Mouse (Mus musculus): ENCODE results near the gene Msi2. TPM values are rescaled to one million over a fixed set of nuclear protein-coding genes. Genes with fewer than 3 reads are reported as not detected.
A peak's percentile ranks its signal among the peaks of the same experiment; 100 is the strongest.

Gene Msi2
- polyA plus RNA-seq (2014; fragmentation: Nextera tagmentation; extraction: Ambion mirVana) = 33.1 and 61.8 TPM in 2 replicates

- Histone ChIP-seq H3K27me3 (ENCODE audit: control insufficient read depth, insufficient read depth, low read length) (no peaks in the 10 kb centered on the region), H3K9me3 (ENCODE audit: control insufficient read depth, low read length) (no peaks in the 10 kb centered on the region), H3K27ac (replicated peaks; ENCODE audit: low read depth, low read length) (peak within 1 kb of the TSS; percentile 93), H3K4me1 (ENCODE audit: control insufficient read depth, insufficient read depth, low read length) (peaks cover 50% of the 10 kb centered on the region), H3K9ac (replicated peaks; ENCODE audit: low read length) (peak within 1 kb of the TSS; percentile 97), H3K4me2 (ENCODE audit: low read length) (peak within 1 kb of the TSS; percentile 94), H3K36me3 (ENCODE audit: control insufficient read depth, insufficient read depth, low read length) (no peaks in the 10 kb centered on the region), H3K4me3 (replicated peaks; ENCODE audit: low read depth, low read length) (peak within 1 kb of the TSS; percentile 96)
- ATAC-seq (ENCODE audit: low FRiP score, low TSS enrichment) = peak; percentile 87
- WGBS = 2% methylated on average over 33 of the region's 84 CpGs
- peak; percentile 98 for DNase-seq
These were observed at the start of gene Msi2 for GRCm38 (mm10) chr11:88718050-88718765. TSS of gene Msi2 (minus strand) at chr11:88718513.

- ATAC-seq (ENCODE audit: low FRiP score, low TSS enrichment) (no peak), DNase-seq (no peak)
- Histone ChIP-seq H3K36me3 (ENCODE audit: control insufficient read depth, insufficient read depth, low read length) (no peaks in the 10 kb centered on the region), H3K27ac (replicated peaks; ENCODE audit: low read depth, low read length) (no peak overlapping the region), H3K4me2 (ENCODE audit: low read length) (no peak overlapping the region), H3K4me1 (ENCODE audit: control insufficient read depth, insufficient read depth, low read length) (0 out of 2 replicates have a peak, but pooled peaks cover 9% of the 10 kb centered on the region), H3K27me3 (ENCODE audit: control insufficient read depth, insufficient read depth, low read length) (no peaks in the 10 kb centered on the region), H3K4me3 (replicated peaks; ENCODE audit: low read depth, low read length) (no peak overlapping the region), H3K9ac (replicated peaks; ENCODE audit: low read length) (no peak overlapping the region), H3K9me3 (ENCODE audit: control insufficient read depth, low read length) (no peaks in the 10 kb centered on the region)
- WGBS = 53% methylated on average over 7 of the region's 7 CpGs
These were observed 47.3 kb upstream of the Msi2 start for GRCm38 (mm10) chr11:88765635-88766034.

- WGBS = 96% methylated on average over 13 of the region's 13 CpGs
- Histone ChIP-seq H3K27ac (replicated peaks; ENCODE audit: low read depth, low read length) (no peak overlapping the region), H3K4me3 (replicated peaks; ENCODE audit: low read depth, low read length) (no peak overlapping the region), H3K4me2 (ENCODE audit: low read length) (no peak overlapping the region), H3K9ac (replicated peaks; ENCODE audit: low read length) (no peak overlapping the region), H3K36me3 (ENCODE audit: control insufficient read depth, insufficient read depth, low read length) (no peaks in the 10 kb centered on the region), H3K9me3 (ENCODE audit: control insufficient read depth, low read length) (no peaks in the 10 kb centered on the region), H3K4me1 (ENCODE audit: control insufficient read depth, insufficient read depth, low read length) (0 out of 2 replicates have a peak, but pooled peaks cover 9% of the 10 kb centered on the region), H3K27me3 (ENCODE audit: control insufficient read depth, insufficient read depth, low read length) (no peaks in the 10 kb centered on the region)
- ATAC-seq (ENCODE audit: low FRiP score, low TSS enrichment) (no peak), DNase-seq (no peak)
These were observed 45.1 kb upstream of the Msi2 start for GRCm38 (mm10) chr11:88763371-88763770.

- H3K9ac ChIP-seq (replicated peaks; ENCODE audit: low read length) = no peak overlapping the region
- H3K4me2 ChIP-seq (ENCODE audit: low read length) = no peak overlapping the region
- 85% methylated on average over 8 of the region's 8 CpGs for WGBS
- no peak overlapping the region for H3K27ac ChIP-seq (replicated peaks; ENCODE audit: low read depth, low read length)
- H3K36me3 ChIP-seq (ENCODE audit: control insufficient read depth, insufficient read depth, low read length) = no peaks in the 10 kb centered on the region
- peak; percentile 52 for DNase-seq
- no peaks in the 10 kb centered on the region for H3K9me3 ChIP-seq (ENCODE audit: control insufficient read depth, low read length)
- no peaks in the 10 kb centered on the region for H3K27me3 ChIP-seq (ENCODE audit: control insufficient read depth, insufficient read depth, low read length)
- no peak overlapping the region for H3K4me3 ChIP-seq (replicated peaks; ENCODE audit: low read depth, low read length)
- ATAC-seq (ENCODE audit: low FRiP score, low TSS enrichment) = no peak
- H3K4me1 ChIP-seq (ENCODE audit: control insufficient read depth, insufficient read depth, low read length) = 0 out of 2 replicates have a peak, but pooled peaks cover 3% of the 10 kb centered on the region
These were observed 41.2 kb upstream of the Msi2 start for GRCm38 (mm10) chr11:88759501-88759900.

GRCm38 (mm10) chr11:88758402-88758801 lies 40.1 kb upstream of the Msi2 start:
- Histone ChIP-seq H3K27me3 (ENCODE audit: control insufficient read depth, insufficient read depth, low read length) (no peaks in the 10 kb centered on the region), H3K4me3 (replicated peaks; ENCODE audit: low read depth, low read length) (no peak overlapping the region), H3K27ac (replicated peaks; ENCODE audit: low read depth, low read length) (no peak overlapping the region), H3K9ac (replicated peaks; ENCODE audit: low read length) (no peak overlapping the region), H3K4me1 (ENCODE audit: control insufficient read depth, insufficient read depth, low read length) (no peaks in the 10 kb centered on the region), H3K36me3 (ENCODE audit: control insufficient read depth, insufficient read depth, low read length) (no peaks in the 10 kb centered on the region), H3K4me2 (ENCODE audit: low read length) (no peak overlapping the region), H3K9me3 (ENCODE audit: control insufficient read depth, low read length) (no peaks in the 10 kb centered on the region)
- WGBS = 47% methylated on average over 6 of the region's 6 CpGs
- DNase-seq (no peak), ATAC-seq (ENCODE audit: low FRiP score, low TSS enrichment) (no peak)

- Histone ChIP-seq H3K4me1 (ENCODE audit: control insufficient read depth, insufficient read depth, low read length) (no peaks in the 10 kb centered on the region), H3K27ac (replicated peaks; ENCODE audit: low read depth, low read length) (no peak overlapping the region), H3K9me3 (ENCODE audit: control insufficient read depth, low read length) (no peaks in the 10 kb centered on the region), H3K4me3 (replicated peaks; ENCODE audit: low read depth, low read length) (no peak overlapping the region), H3K27me3 (ENCODE audit: control insufficient read depth, insufficient read depth, low read length) (no peaks in the 10 kb centered on the region), H3K9ac (replicated peaks; ENCODE audit: low read length) (no peak overlapping the region), H3K36me3 (ENCODE audit: control insufficient read depth, insufficient read depth, low read length) (no peaks in the 10 kb centered on the region), H3K4me2 (ENCODE audit: low read length) (no peak overlapping the region)
- no peak for DNase-seq
- ATAC-seq (ENCODE audit: low FRiP score, low TSS enrichment) = no peak
- 88% methylated on average over 12 of the region's 12 CpGs for WGBS
These were observed 27.0 kb upstream of the Msi2 start for GRCm38 (mm10) chr11:88745306-88745705.

- no peak for ATAC-seq (ENCODE audit: low FRiP score, low TSS enrichment)
These were observed 21.4 kb upstream of the Msi2 start for GRCm38 (mm10) chr11:88739574-88740295.

GRCm38 (mm10) chr11:88729363-88729762 lies 11.1 kb upstream of the Msi2 start:
- Histone ChIP-seq H3K27ac (replicated peaks; ENCODE audit: low read depth, low read length) (0 out of 2 replicates have a peak overlapping the region, but pooled peaks have one; percentile 41), H3K36me3 (ENCODE audit: control insufficient read depth, insufficient read depth, low read length) (no peaks in the 10 kb centered on the region), H3K9me3 (ENCODE audit: control insufficient read depth, low read length) (no peaks in the 10 kb centered on the region), H3K27me3 (ENCODE audit: control insufficient read depth, insufficient read depth, low read length) (no peaks in the 10 kb centered on the region), H3K4me3 (replicated peaks; ENCODE audit: low read depth, low read length) (no peak overlapping the region), H3K4me1 (ENCODE audit: control insufficient read depth, insufficient read depth, low read length) (peaks cover 9% of the 10 kb centered on the region; the same call in 1 of the 2 replicates), H3K4me2 (ENCODE audit: low read length) (no peak overlapping the region), H3K9ac (replicated peaks; ENCODE audit: low read length) (no peak overlapping the region)
- DNase-seq (no peak), ATAC-seq (ENCODE audit: low FRiP score, low TSS enrichment) (no peak)
- WGBS = 47% methylated on average over 5 of the region's 5 CpGs

More at GRCm38 (mm10) chr11:88739574-88740295, 21.4 kb upstream of the Msi2 start:
- Histone ChIP-seq H3K27ac (replicated peaks; ENCODE audit: low read depth, low read length) (no peak overlapping the region), H3K4me1 (ENCODE audit: control insufficient read depth, insufficient read depth, low read length) (no peaks in the 10 kb centered on the region), H3K9me3 (ENCODE audit: control insufficient read depth, low read length) (no peaks in the 10 kb centered on the region), H3K4me3 (replicated peaks; ENCODE audit: low read depth, low read length) (no peak overlapping the region), H3K4me2 (ENCODE audit: low read length) (no peak overlapping the region), H3K9ac (replicated peaks; ENCODE audit: low read length) (no peak overlapping the region), H3K27me3 (ENCODE audit: control insufficient read depth, insufficient read depth, low read length) (no peaks in the 10 kb centered on the region), H3K36me3 (ENCODE audit: control insufficient read depth, insufficient read depth, low read length) (no peaks in the 10 kb centered on the region)
- DNase-seq = no peak
- WGBS = 92% methylated on average over 13 of the region's 13 CpGs
